Mouse (Mus musculus): Measurements from ENCODE around the gene Gm10837. TPM values are rescaled to one million over a fixed set of nuclear protein-coding genes. Genes with fewer than 3 reads are reported as not detected.
"Not testable (repeated sequence)": the region's sequence is repeated elsewhere in the genome, so short reads cannot be mapped to it uniquely, and the experiment has no call there.

The Gm10837 gene
- polyA plus RNA-seq, 1 experiment from 2014 or later = 0.19 TPM

DNA sequence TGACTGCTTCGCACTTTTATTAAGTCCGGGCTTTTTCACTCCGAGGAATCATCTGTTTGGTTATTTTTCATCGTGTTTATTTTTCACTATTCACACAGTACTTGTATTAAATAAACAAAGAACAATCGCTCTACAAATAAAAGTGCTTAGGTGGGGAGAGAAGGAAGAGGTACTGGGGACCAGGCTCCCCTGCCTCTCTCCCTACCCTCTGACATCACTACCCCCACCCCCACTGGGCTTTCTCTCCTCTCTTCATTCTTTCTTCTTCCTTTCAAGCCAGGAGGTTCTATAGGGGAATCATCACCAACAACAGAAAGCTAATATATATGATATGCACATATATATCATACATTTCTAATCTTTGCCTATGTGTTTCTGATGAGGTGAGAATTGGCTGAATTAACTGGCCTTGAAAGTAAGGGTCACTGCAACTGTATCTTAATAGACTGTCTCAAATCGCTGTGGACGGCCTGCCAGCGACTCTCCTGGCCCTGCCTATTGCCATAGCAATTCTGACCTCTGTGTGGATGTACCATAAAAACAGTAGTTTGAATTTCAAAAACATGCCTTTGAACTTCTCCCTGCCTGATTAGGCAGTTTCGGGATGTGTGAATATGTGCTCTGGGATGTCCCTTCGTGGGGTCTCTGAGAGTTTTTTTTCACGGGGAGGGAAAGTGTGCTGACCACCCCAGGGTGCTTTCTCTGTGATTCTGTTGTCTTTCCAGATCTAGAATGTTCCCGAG lies 36.2 kb upstream of the Gm10837 start:
- DNase-seq (ENCODE audit: low spot score) = no peak
- peak overlapping the region; percentile 49; the same call in 1 of the 2 replicates for H3K4me2 ChIP-seq (ENCODE audit: low read depth, severe bottlenecking)

DNA sequence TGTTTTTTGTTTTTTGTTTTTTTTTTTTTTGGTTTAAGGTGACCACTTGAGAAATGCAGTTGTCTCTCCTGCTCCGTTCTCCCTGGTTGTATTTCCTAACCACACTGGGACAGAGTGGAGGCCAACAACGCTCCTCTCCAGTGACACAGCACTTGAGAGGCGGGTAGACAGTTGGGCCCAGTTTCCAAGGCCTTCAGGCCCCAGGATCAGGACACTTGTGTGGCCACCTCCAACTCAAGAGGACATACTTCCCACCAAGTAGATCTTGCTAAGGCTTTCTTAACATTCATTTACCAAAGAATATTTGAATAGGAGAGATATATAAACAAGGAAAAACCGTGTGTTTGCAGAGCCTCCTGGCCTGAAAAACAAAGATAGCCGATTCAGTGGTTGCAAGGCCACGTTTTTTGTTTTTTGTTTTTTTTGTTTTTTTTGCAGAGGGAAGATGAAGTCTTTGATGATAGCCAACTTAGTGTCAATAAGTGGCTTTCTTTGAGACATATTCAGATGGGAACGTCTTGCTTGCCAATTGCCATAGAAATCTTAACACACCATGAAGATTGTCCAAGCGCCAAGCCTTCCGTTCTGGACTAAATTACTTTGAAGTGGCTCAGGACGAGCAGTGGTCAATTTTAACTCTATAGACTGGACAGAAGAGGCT lies 35.4 kb upstream of the Gm10837 start:
- 0 out of 2 replicates have a peak, but pooled peaks cover 6% of the 10 kb centered on the region for H3K27me3 ChIP-seq (ENCODE audit: control insufficient read depth, insufficient read depth, low read length)
- H3K9ac ChIP-seq (ENCODE audit: low read length) = no peak overlapping the region
- WGBS = 68% methylated on average over 10 of the region's 10 CpGs

More for the DNA sequence above, 36.2 kb upstream of the Gm10837 start:
- 9% methylated on average over 12 of the region's 12 CpGs for WGBS
- Histone ChIP-seq H3K27me3 (ENCODE audit: control insufficient read depth, insufficient read depth, low read length) (0 out of 2 replicates have a peak, but pooled peaks cover 6% of the 10 kb centered on the region), H3K4me3 (ENCODE audit: low read depth, low read length) (no peak overlapping the region), H3K4me1 (ENCODE audit: control insufficient read depth, insufficient read depth, low read length) (peaks cover 29% of the 10 kb centered on the region), H3K9ac (ENCODE audit: low read length) (no peak overlapping the region), H3K27ac (replicated peaks; ENCODE audit: low read depth, low read length) (no peak overlapping the region; the same call in 1 of the 2 replicates), H3K9me3 (ENCODE audit: control insufficient read depth, low read length) (no peaks in the 10 kb centered on the region), H3K36me3 (ENCODE audit: control insufficient read depth, insufficient read depth, low read length) (no peaks in the 10 kb centered on the region)
- ATAC-seq (ENCODE audit: insufficient number of reproducible peaks, low FRiP score, low TSS enrichment, low read depth) = no peak

DNA sequence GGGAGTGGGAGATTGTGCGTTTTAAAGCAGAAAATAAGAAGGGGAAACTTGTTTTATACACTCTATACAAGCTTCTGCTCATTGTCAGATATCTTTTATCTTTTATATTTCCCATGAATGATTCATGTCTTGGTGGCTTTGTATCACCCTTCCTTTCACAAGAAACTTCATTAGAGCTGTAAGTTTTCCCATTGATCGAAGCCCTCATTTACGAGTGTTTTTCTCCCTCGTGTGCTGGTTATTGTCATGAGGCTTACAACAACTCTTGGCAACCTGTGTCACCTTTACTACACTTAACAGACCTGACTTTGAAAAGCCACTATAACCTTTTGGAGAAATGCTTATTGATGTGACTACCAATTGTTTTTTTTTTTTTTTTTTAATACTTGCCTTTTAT lies 34.8 kb upstream of the Gm10837 start:
- WGBS = 56% methylated on average over 4 of the region's 4 CpGs
- 0 out of 2 replicates have a peak, but pooled peaks cover 6% of the 10 kb centered on the region for H3K27me3 ChIP-seq (ENCODE audit: control insufficient read depth, insufficient read depth, low read length)
- no peak overlapping the region for H3K9ac ChIP-seq (ENCODE audit: low read length)
- no peak overlapping the region for H3K4me3 ChIP-seq (ENCODE audit: low read depth, low read length)
- ATAC-seq (ENCODE audit: insufficient number of reproducible peaks, low FRiP score, low TSS enrichment, low read depth) (no peak), DNase-seq (ENCODE audit: low spot score) (no peak)
- H3K9me3 ChIP-seq (ENCODE audit: control insufficient read depth, low read length) = no peaks in the 10 kb centered on the region
- H3K4me1 ChIP-seq (ENCODE audit: control insufficient read depth, insufficient read depth, low read length) = peaks cover 24% of the 10 kb centered on the region
- no peak overlapping the region for H3K27ac ChIP-seq (replicated peaks; ENCODE audit: low read depth, low read length)
- no peaks in the 10 kb centered on the region for H3K36me3 ChIP-seq (ENCODE audit: control insufficient read depth, insufficient read depth, low read length)
- H3K4me2 ChIP-seq (ENCODE audit: low read depth, severe bottlenecking) = no peak overlapping the region

More for the DNA sequence above, 35.4 kb upstream of the Gm10837 start:
- ATAC-seq (ENCODE audit: insufficient number of reproducible peaks, low FRiP score, low TSS enrichment, low read depth) (no peak), DNase-seq (ENCODE audit: low spot score) (no peak)
- Histone ChIP-seq H3K27ac (replicated peaks; ENCODE audit: low read depth, low read length) (no peak overlapping the region), H3K4me1 (ENCODE audit: control insufficient read depth, insufficient read depth, low read length) (peaks cover 30% of the 10 kb centered on the region), H3K9me3 (ENCODE audit: control insufficient read depth, low read length) (no peaks in the 10 kb centered on the region), H3K36me3 (ENCODE audit: control insufficient read depth, insufficient read depth, low read length) (no peaks in the 10 kb centered on the region), H3K4me2 (ENCODE audit: low read depth, severe bottlenecking) (no peak overlapping the region), H3K4me3 (ENCODE audit: low read depth, low read length) (no peak overlapping the region)

DNA sequence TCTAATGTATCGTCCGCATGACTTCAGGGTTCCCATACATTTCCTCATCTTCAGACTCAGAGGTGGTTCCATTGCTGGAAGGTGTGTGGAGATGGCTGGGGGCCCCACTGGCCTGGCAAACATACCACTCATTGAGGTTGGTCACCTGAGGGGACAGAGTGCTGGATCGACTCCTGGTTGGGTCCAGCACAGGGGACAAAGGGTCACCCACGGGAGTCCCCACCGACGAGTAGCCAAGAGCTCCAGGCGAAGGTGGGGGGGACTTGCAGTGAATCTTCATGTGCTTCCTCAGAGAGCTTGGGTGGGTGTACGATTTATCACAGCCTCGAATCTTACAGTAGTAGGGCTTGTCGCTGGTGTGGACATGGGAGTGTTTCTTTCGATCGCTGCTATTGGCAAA lies 31.1 kb upstream of the Gm10837 start:
- H3K9ac ChIP-seq (ENCODE audit: low read length); H3K27me3 ChIP-seq (ENCODE audit: control insufficient read depth, insufficient read depth, low read length); DNase-seq (ENCODE audit: low spot score); ATAC-seq (ENCODE audit: insufficient number of reproducible peaks, low FRiP score, low TSS enrichment, low read depth); H3K4me3 ChIP-seq (ENCODE audit: low read depth, low read length); H3K36me3 ChIP-seq (ENCODE audit: control insufficient read depth, insufficient read depth, low read length); H3K27ac ChIP-seq (replicated peaks; ENCODE audit: low read depth, low read length); H3K9me3 ChIP-seq (ENCODE audit: control insufficient read depth, low read length); H3K4me2 ChIP-seq (ENCODE audit: low read depth, severe bottlenecking): not testable (repeated sequence)
- peaks cover 19% of the 10 kb centered on the region; the same call in 1 of the 2 replicates for H3K4me1 ChIP-seq (ENCODE audit: control insufficient read depth, insufficient read depth, low read length)
- 88% methylated on average over 9 of the region's 12 CpGs for WGBS

DNA sequence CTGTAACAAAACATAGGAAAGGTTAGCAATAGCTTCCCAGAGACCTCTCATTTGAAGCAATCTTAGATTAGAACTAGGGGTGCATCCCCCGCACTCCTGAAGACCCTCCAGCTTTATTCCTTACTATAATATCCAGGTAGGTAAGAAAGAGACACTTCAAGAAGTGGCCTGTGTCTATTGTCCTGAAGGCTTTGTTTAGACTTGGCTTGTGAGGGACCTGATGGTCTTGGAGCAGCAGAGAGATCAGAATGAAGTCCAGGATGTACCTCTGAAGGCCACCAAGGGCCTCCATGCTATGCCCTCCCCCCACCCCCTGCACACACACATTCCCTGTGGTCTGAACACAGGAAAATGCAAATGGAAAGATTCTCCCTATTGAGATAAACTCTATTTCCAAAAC lies 30.6 kb upstream of the Gm10837 start:
- peak overlapping the region; percentile 28 for H3K4me2 ChIP-seq (ENCODE audit: low read depth, severe bottlenecking)

DNA sequence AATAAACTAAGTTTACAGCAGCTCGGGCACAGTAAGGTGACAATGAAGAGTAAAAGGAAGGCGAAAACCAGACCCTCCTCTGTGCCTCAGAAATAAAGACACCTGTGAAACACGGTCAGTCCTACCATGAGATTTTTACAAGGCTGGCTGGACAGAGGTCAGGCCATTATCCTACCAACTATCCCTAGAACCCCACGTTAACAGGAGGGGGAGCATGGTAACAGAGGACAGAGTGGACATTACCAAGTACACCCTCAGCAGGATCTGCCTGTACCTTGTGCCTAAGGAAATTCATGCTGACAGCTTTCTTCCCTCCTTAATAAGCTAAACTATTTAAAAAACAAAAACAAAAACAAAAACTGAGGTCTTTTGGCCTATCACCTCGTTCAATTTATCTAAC lies 30.2 kb upstream of the Gm10837 start:
- no peak for ATAC-seq (ENCODE audit: insufficient number of reproducible peaks, low FRiP score, low TSS enrichment, low read depth)
- Histone ChIP-seq H3K4me3 (ENCODE audit: low read depth, low read length) (no peak overlapping the region), H3K36me3 (ENCODE audit: control insufficient read depth, insufficient read depth, low read length) (no peaks in the 10 kb centered on the region), H3K27ac (replicated peaks; ENCODE audit: low read depth, low read length) (no peak overlapping the region), H3K9me3 (ENCODE audit: control insufficient read depth, low read length) (no peaks in the 10 kb centered on the region), H3K4me1 (ENCODE audit: control insufficient read depth, insufficient read depth, low read length) (peaks cover 20% of the 10 kb centered on the region; the same call in 1 of the 2 replicates), H3K4me2 (ENCODE audit: low read depth, severe bottlenecking) (peak overlapping the region; percentile 28), H3K9ac (ENCODE audit: low read length) (no peak overlapping the region; the same call in 1 of the 2 replicates), H3K27me3 (ENCODE audit: control insufficient read depth, insufficient read depth, low read length) (peaks cover 3% of the 10 kb centered on the region; the same call in 1 of the 2 replicates)
- WGBS = 38% methylated on average over 5 of the region's 5 CpGs
- DNase-seq (ENCODE audit: low spot score) = no peak

More for the DNA sequence above, 30.6 kb upstream of the Gm10837 start:
- Histone ChIP-seq H3K9me3 (ENCODE audit: control insufficient read depth, low read length) (no peaks in the 10 kb centered on the region), H3K27me3 (ENCODE audit: control insufficient read depth, insufficient read depth, low read length) (peaks cover under 1% of the 10 kb centered on the region; the same call in 1 of the 2 replicates), H3K4me1 (ENCODE audit: control insufficient read depth, insufficient read depth, low read length) (peaks cover 18% of the 10 kb centered on the region; the same call in 1 of the 2 replicates), H3K36me3 (ENCODE audit: control insufficient read depth, insufficient read depth, low read length) (no peaks in the 10 kb centered on the region), H3K27ac (replicated peaks; ENCODE audit: low read depth, low read length) (no peak overlapping the region), H3K9ac (ENCODE audit: low read length) (no peak overlapping the region; the same call in 1 of the 2 replicates), H3K4me3 (ENCODE audit: low read depth, low read length) (no peak overlapping the region)
- ATAC-seq (ENCODE audit: insufficient number of reproducible peaks, low FRiP score, low TSS enrichment, low read depth) (no peak), DNase-seq (ENCODE audit: low spot score) (no peak)
- WGBS = 93% methylated on average over 1 of the region's 1 CpGs

DNA sequence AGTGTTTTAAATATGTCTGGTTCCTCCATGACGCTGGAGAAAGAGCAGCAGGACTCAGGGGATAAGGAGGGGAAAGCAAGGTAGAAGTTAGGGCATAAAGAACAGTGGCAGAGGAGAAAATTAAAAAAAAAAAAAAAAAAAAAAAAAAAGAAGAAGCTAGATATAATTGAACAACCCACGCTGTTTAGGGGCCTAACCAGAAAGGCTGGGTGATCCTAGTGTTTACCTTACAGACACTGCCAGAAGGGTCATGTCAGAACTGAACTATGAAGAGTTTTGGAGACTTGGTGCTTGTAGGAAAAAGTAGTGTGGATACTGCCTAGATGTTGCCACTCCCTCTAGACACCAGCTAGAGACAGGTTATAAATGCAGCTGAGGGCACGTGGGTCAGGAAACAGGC lies 28.9 kb upstream of the Gm10837 start:
- no peak for ATAC-seq (ENCODE audit: insufficient number of reproducible peaks, low FRiP score, low TSS enrichment, low read depth)

DNA sequence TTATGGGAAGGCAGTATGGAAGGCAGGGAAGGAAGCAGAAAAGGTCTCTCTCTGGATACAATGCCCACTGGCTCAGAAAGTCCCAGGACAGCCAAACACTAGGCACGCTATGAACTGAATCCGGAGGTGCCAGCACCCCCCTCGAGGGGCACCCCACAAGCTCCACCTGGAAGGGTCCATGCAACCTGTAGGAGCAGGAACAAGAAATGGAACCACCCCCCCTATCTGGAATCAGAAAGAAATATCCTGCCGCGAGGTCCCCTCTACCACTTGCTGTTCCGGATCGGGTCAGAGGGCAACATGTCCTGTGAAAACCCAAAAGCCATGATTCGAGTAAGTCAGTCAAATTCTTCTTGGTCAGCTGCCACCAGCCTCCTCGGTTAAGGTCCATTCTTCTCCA lies 28.4 kb upstream of the Gm10837 start:
- Histone ChIP-seq H3K4me1 (ENCODE audit: control insufficient read depth, insufficient read depth, low read length) (peaks cover 20% of the 10 kb centered on the region; the same call in 1 of the 2 replicates), H3K9me3 (ENCODE audit: control insufficient read depth, low read length) (no peaks in the 10 kb centered on the region), H3K9ac (ENCODE audit: low read length) (peak overlapping the region; percentile 93), H3K4me3 (ENCODE audit: low read depth, low read length) (peak overlapping the region; percentile 63), H3K36me3 (ENCODE audit: control insufficient read depth, insufficient read depth, low read length) (no peaks in the 10 kb centered on the region), H3K4me2 (ENCODE audit: low read depth, severe bottlenecking) (peak overlapping the region; percentile 83), H3K27ac (replicated peaks; ENCODE audit: low read depth, low read length) (peak overlapping the region; percentile 96; the same call in 1 of the 2 replicates), H3K27me3 (ENCODE audit: control insufficient read depth, insufficient read depth, low read length) (peaks cover 9% of the 10 kb centered on the region)
- DNase-seq (ENCODE audit: low spot score) = no peak
- no peak for ATAC-seq (ENCODE audit: insufficient number of reproducible peaks, low FRiP score, low TSS enrichment, low read depth)
- 9% methylated on average over 9 of the region's 9 CpGs for WGBS

More for the DNA sequence above, 28.9 kb upstream of the Gm10837 start:
- H3K4me3 ChIP-seq (ENCODE audit: low read depth, low read length) = peak overlapping the region; percentile 63
- H3K4me2 ChIP-seq (ENCODE audit: low read depth, severe bottlenecking) = peak overlapping the region; percentile 83
- peaks cover 8% of the 10 kb centered on the region for H3K27me3 ChIP-seq (ENCODE audit: control insufficient read depth, insufficient read depth, low read length)
- H3K36me3 ChIP-seq (ENCODE audit: control insufficient read depth, insufficient read depth, low read length) = no peaks in the 10 kb centered on the region
- no peaks in the 10 kb centered on the region for H3K9me3 ChIP-seq (ENCODE audit: control insufficient read depth, low read length)
- DNase-seq (ENCODE audit: low spot score) = no peak
- H3K9ac ChIP-seq (ENCODE audit: low read length) = peak overlapping the region; percentile 93
- WGBS = 19% methylated on average over 3 of the region's 3 CpGs
- H3K4me1 ChIP-seq (ENCODE audit: control insufficient read depth, insufficient read depth, low read length) = peaks cover 20% of the 10 kb centered on the region; the same call in 1 of the 2 replicates
- H3K27ac ChIP-seq (replicated peaks; ENCODE audit: low read depth, low read length) = 0 out of 2 replicates have a peak overlapping the region, but pooled peaks have one; percentile 56
